Mouse (Mus musculus) cortical plate, adult 2 months (tissue): Measurements from ENCODE around the gene Igsf23.

Experiments used
- CTCF ChIP-seq: fragments of 200-500 bp; IDR thresholded peaks from 2 replicates; pipeline ENCODE4 v1.5.1; 2011; ENCODE audit warnings: mild to moderate bottlenecking, control low read depth, low read length; ENCODE audit not compliant: insufficient read depth; ENCODE audit errors: extremely low read depth
- POLR2A ChIP-seq: fragments of 200-500 bp; IDR thresholded peaks from 2 replicates; pipeline ENCODE4 v1.6.1; 2011; ENCODE audit warnings: mild to moderate bottlenecking, low read length, control low read depth; ENCODE audit not compliant: insufficient read depth; ENCODE audit errors: extremely low read depth

DNA sequence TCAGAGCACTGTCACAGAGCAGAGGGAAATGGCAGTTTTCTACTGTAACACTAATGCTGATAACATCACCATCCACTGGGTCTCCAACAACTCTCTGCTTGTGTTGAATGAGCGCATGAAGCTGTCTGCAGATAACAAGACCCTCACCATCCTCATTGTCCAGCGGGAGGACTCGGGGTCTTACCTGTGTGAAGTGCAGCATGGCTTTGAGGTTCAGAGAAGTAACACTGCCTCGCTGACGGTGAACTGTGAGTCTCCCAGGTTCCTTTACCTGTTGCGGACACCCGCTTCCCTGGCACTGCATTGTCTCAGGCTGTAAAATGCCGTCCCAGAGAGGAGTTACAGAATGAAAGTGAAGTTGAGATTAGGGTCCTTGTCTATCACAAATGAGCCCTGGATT, 19.6 kb upstream of the Igsf23 start:
- TF ChIP-seq CTCF (no peak), POLR2A (no peak)
